27 mouse cellular contexts compared by ENCODE assay signal in genomic region chr2:28236447-28236846, GRCm38 (mm10).
"Had no signal": no experiment of that assay in that cellular context is flagged by ENCODE, and none has a peak within 500 bp of the region (broad histone marks: within the 10 kb centered on the region; RNA-seq: fewer than 3 reads in every experiment).

No protein-coding gene starts in this region.

- H3K36me3 ChIP-seq: embryonic facial prominence, embryonic 12.5 days; embryonic facial prominence, embryonic 13.5 days; forebrain, embryonic 10.5 days; forebrain, embryonic 12.5 days; forebrain, embryonic 15.5 days; heart, embryonic 10.5 days had no signal

- H3K4me1 ChIP-seq: embryonic facial prominence, embryonic 12.5 days; forebrain, embryonic 13.5 days; forebrain, embryonic 15.5 days; heart, embryonic 10.5 days had no signal

- H3K9ac ChIP-seq: embryonic facial prominence, embryonic 12.5 days; embryonic facial prominence, embryonic 13.5 days; forebrain, embryonic 12.5 days; forebrain, embryonic 13.5 days; forebrain, embryonic 15.5 days; forebrain, postnatal 0 days had no signal

- DNase-seq: cerebellum, adult 9-10 months; cerebellum, adult 9-11 months; cerebellum, postnatal 10 days; cerebellum, postnatal 14 days; cerebellum, postnatal 25 days; cerebellum, postnatal 36 days; embryo, embryonic 11 days; forebrain, postnatal 0 days; gastrocnemius, adult 2 months; gastrocnemius, postnatal 10 days; gastrocnemius, postnatal 14 days; gastrocnemius, postnatal 25 days; gastrocnemius, postnatal 36 days; heart, adult 11 months; heart, adult 18-20 months; heart, adult 2 months had no signal

- H3K27ac ChIP-seq: embryonic facial prominence, embryonic 12.5 days; embryonic facial prominence, embryonic 13.5 days; forebrain, embryonic 10.5 days; forebrain, embryonic 12.5 days; forebrain, embryonic 13.5 days; forebrain, embryonic 15.5 days; gastrocnemius, adult 2 months; heart, adult 2 months; heart, embryonic 10.5 days had no signal

- H3K4me2 ChIP-seq: embryonic facial prominence, embryonic 12.5 days; embryonic facial prominence, embryonic 13.5 days; forebrain, embryonic 12.5 days; forebrain, embryonic 13.5 days; forebrain, embryonic 15.5 days; heart, embryonic 11.5 days had no signal

- H3K4me3 ChIP-seq: embryonic facial prominence, embryonic 12.5 days; embryonic facial prominence, embryonic 13.5 days; erythroblast, embryonic 14.5 days; forebrain, embryonic 10.5 days; forebrain, embryonic 12.5 days; forebrain, embryonic 13.5 days; forebrain, embryonic 15.5 days; gastrocnemius, adult 2 months; heart, adult 2 months; heart, embryonic 10.5 days had no signal

- H3K27me3 ChIP-seq: embryonic facial prominence, embryonic 12.5 days; embryonic facial prominence, embryonic 13.5 days; forebrain, embryonic 12.5 days; forebrain, embryonic 13.5 days; forebrain, embryonic 15.5 days had no signal

- H3K9me3 ChIP-seq: embryonic facial prominence, embryonic 12.5 days; embryonic facial prominence, embryonic 13.5 days; forebrain, embryonic 10.5 days; forebrain, embryonic 12.5 days; forebrain, embryonic 13.5 days; forebrain, embryonic 15.5 days; heart, embryonic 10.5 days had no signal

- ATAC-seq: forebrain, embryonic 13.5 days; forebrain, embryonic 14.5 days; forebrain, embryonic 15.5 days; forebrain, embryonic 16.5 days; forebrain, postnatal 0 days had no signal
